Mouse (Mus musculus) kidney, adult 8-10 months (tissue): ENCODE measurements at regions not wholly inside any gene's neighbourhood (a gene's known extent, or its start where the extent isn't known, plus 50 kb on each side); places are given as distances from the start of the nearest gene placed in this dataset.

ENCODE experiments used
- DNase-seq, 2 experiments: peaks; one replicate each; pipeline ENCODE4 v3.0.0; 2022

- DNase-seq: no peak
Observed at GRCm38 (mm10) chr6:93391166-93391565, 447.9 kb upstream of the Adamts9 start.

GRCm38 (mm10) chr6:93371341-93371740 lies 428.0 kb upstream of the Adamts9 start:
- no peak for DNase-seq

GRCm38 (mm10) chr6:93363846-93364245 lies 420.6 kb upstream of the Adamts9 start:
- no peak for DNase-seq

- DNase-seq: no peak
Observed at GRCm38 (mm10) chr6:93353353-93354125, 410.2 kb upstream of the Adamts9 start.

GRCm38 (mm10) chr6:93349936-93350700 lies 406.8 kb upstream of the Adamts9 start:
- DNase-seq: no peak

- peak in 1 of 2 experiments; percentile 18 for DNase-seq
Observed at GRCm38 (mm10) chr6:93348141-93348540, 404.8 kb upstream of the Adamts9 start.

- DNase-seq: no peak
Observed at GRCm38 (mm10) chr6:93328683-93329082, 385.4 kb upstream of the Adamts9 start.

- DNase-seq: no peak
Observed at GRCm38 (mm10) chr6:93327930-93328329, 384.6 kb upstream of the Adamts9 start.

GRCm38 (mm10) chr6:93323881-93324280 lies 380.6 kb upstream of the Adamts9 start:
- no peak for DNase-seq

- DNase-seq: peak in 1 of 2 experiments; percentile 24
Observed at GRCm38 (mm10) chr6:93314625-93315024, 371.3 kb upstream of the Adamts9 start.

- DNase-seq: no peak
Observed at GRCm38 (mm10) chr6:93305176-93305575, 361.9 kb upstream of the Adamts9 start.

- no peak for DNase-seq
Observed at GRCm38 (mm10) chr6:93297975-93298374, 354.7 kb upstream of the Adamts9 start.

GRCm38 (mm10) chr6:93291711-93292110 lies 348.4 kb upstream of the Adamts9 start:
- no peak for DNase-seq

GRCm38 (mm10) chr6:93288421-93288820 lies 345.1 kb upstream of the Adamts9 start:
- no peak for DNase-seq

GRCm38 (mm10) chr6:93285796-93286195 lies 342.5 kb upstream of the Adamts9 start:
- DNase-seq: no peak

- DNase-seq: no peak
Observed at GRCm38 (mm10) chr6:93281530-93281929, 338.2 kb upstream of the Adamts9 start.

GRCm38 (mm10) chr6:93273917-93274513 lies 330.7 kb upstream of the Adamts9 start:
- DNase-seq: no peak

GRCm38 (mm10) chr6:93272206-93272605 lies 328.9 kb upstream of the Adamts9 start:
- no peak for DNase-seq

GRCm38 (mm10) chr6:93266826-93267225 lies 323.5 kb upstream of the Adamts9 start:
- DNase-seq: no peak

- no peak for DNase-seq
Observed at GRCm38 (mm10) chr6:93265164-93265563, 321.9 kb upstream of the Adamts9 start.

- DNase-seq: no peak
Observed at GRCm38 (mm10) chr6:93260827-93261226, 317.5 kb upstream of the Adamts9 start.

- DNase-seq: peak; percentile 49 to 77
Observed at GRCm38 (mm10) chr6:93257130-93257841, 314.0 kb upstream of the Adamts9 start.

GRCm38 (mm10) chr6:93253746-93254145 lies 310.5 kb upstream of the Adamts9 start:
- DNase-seq: no peak
